Mouse (Mus musculus): Measurements from ENCODE around the gene Olfr548-ps1. TPM values are rescaled to one million over a fixed set of nuclear protein-coding genes. Genes with fewer than 3 reads are reported as not detected.

The Olfr548-ps1 gene
- polyA plus RNA-seq, 1 experiment: not detected

DNA sequence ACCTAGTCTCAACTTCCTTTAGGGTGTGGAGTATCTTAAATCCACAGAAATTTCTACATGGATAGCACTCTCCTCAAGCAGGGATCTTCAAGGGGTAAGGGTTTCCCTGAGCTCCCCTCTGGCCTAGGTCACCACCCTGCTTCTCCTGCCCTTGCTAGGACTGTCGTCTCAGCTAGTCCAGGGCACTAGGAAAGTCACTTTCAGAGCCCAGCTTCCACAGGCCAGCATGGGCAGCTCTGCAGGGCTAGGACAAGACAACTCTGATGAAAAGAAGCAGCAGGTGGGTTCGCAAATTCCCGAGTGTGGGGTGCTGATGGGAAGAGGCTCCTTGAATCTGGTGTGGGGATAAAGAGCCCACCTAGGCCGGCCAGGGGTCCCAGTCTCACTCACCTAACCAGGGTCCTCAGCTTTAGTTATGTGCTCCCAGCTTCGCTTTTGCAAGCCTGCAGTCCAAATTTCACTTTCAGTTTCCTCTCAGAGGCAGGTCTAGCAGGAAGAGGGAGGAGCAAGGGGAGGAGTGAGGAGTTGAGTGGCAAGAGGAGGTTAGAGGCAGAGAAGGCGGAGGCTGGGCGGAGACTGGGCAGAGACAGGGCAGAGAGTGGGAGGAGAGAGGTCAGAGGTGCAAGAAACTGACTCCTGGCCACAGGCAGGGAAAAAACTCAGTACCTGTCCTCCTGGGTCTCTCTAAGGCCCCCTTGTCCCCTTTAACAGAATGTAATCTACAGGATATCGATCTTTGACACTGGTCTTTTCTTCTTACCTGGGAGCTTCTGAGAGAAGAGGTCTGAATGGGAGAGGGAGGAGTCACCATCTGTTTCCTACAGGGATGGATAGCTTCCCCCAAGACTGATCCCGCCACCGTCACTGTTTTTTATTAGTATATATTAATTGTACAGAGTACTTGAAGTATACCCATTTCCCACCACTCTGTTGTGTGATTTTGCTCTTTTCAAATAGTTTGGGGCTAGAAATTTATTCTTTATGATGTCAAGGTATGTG is 24.6 kb downstream of the Olfr548-ps1 start, which contains the start of gene Trim21:
Trim21 (minus strand) TSS at position 488 of the 999 bp plus-strand sequence.
- no peak for TF ChIP-seq GATA1 (IDR thresholded peaks at IDR 0.05; ENCODE audit: low read length)

- no peak for TF ChIP-seq GATA1 (IDR thresholded peaks at IDR 0.05; ENCODE audit: low read length)
These were observed 25.5 kb downstream of the Olfr548-ps1 start for GRCm38 (mm10) chr7:102566219-102566618.

GRCm38 (mm10) chr7:102571142-102571541 is 30.4 kb downstream of the Olfr548-ps1 start, which contains the start of gene Olfr550:
Olfr550 (plus strand) TSS chr7:102571442.
- no peak for TF ChIP-seq GATA1 (IDR thresholded peaks at IDR 0.05; ENCODE audit: low read length)

GRCm38 (mm10) chr7:102573174-102573830 is 32.6 kb downstream of the Olfr548-ps1 start:
- no peak for TF ChIP-seq GATA1 (IDR thresholded peaks at IDR 0.05; ENCODE audit: low read length)

DNA sequence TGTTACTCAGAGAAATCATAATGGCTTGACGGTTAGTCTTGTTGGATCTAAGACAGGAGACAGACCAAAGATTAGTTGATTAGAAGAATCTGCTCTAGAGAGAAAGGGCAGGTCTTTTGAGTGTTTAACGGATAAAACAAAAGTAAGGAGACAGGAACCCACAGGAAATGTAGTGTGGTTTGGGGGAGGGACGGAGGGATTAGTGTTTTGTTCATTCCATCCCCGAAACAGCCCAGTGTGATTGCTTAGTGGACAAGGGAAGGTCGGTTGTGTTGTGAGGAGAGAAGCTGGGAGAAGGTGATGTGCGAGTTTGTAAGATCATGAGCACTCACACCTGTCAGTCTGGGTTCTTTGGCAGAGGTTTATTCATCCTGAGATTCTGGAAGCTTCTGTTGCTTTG is 35.3 kb downstream of the Olfr548-ps1 start:
- no peak for TF ChIP-seq GATA1 (IDR thresholded peaks at IDR 0.05; ENCODE audit: low read length)

- no peak for TF ChIP-seq GATA1 (IDR thresholded peaks at IDR 0.05; ENCODE audit: low read length)
These were observed 51.1 kb downstream of the Olfr548-ps1 start, which contains the start of gene Olfr551 for GRCm38 (mm10) chr7:102591786-102592185. Olfr551 (minus strand) TSS chr7:102591886.

Other genes starting within 250 kb of the Olfr548-ps1 start
- 96.3 and 156 TPM in 2 replicates for gene Rrm1, start 99.2 kb upstream of the Olfr548-ps1 start, polyA plus RNA-seq (2012)
- not detected in 2 replicates for gene Olfr543, start 59.2 kb upstream of the Olfr548-ps1 start, polyA plus RNA-seq (2012)
- not detected in 2 replicates for gene Olfr544, start 52.6 kb upstream of the Olfr548-ps1 start, polyA plus RNA-seq (2012)
- not detected in 2 replicates for gene Olfr545, start 41.3 kb upstream of the Olfr548-ps1 start, polyA plus RNA-seq (2012)
- gene Olfr547, start 6.1 kb upstream of the Olfr548-ps1 start, polyA plus RNA-seq (2012): not detected in 2 replicates
- gene Olfr549, start 9.0 kb downstream of the Olfr548-ps1 start, polyA plus RNA-seq (2012): not detected in 2 replicates
- 2.4 and 5.2 TPM in 2 replicates for gene Trim21, start 24.6 kb downstream of the Olfr548-ps1 start, polyA plus RNA-seq (2012)
- gene Olfr550, start 30.5 kb downstream of the Olfr548-ps1 start, polyA plus RNA-seq (2012): not detected in 2 replicates
- gene Olfr551, start 51.0 kb downstream of the Olfr548-ps1 start, polyA plus RNA-seq (2012): not detected in 2 replicates
- gene Olfr552, start 56.9 kb downstream of the Olfr548-ps1 start, polyA plus RNA-seq (2012): not detected in 2 replicates
- not detected in 2 replicates for gene Olfr553, start 77.3 kb downstream of the Olfr548-ps1 start, polyA plus RNA-seq (2012)
- not detected in 2 replicates for gene Olfr554, start 97.5 kb downstream of the Olfr548-ps1 start, polyA plus RNA-seq (2012)
- gene Olfr555, start 117.9 kb downstream of the Olfr548-ps1 start, polyA plus RNA-seq (2012): not detected in 2 replicates
- gene Olfr556, start 124.0 kb downstream of the Olfr548-ps1 start, polyA plus RNA-seq (2012): not detected in 2 replicates
- 1.8 and 1.9 TPM in 2 replicates for gene Trim68, start 146.4 kb downstream of the Olfr548-ps1 start, polyA plus RNA-seq (2012)
- gene Olfr557, start 155.0 kb downstream of the Olfr548-ps1 start, polyA plus RNA-seq (2012): not detected in 2 replicates
- gene Olfr558, start 161.3 kb downstream of the Olfr548-ps1 start, polyA plus RNA-seq (2012): not detected in 2 replicates
- not detected in 2 replicates for gene Olfr33, start 178.2 kb downstream of the Olfr548-ps1 start, polyA plus RNA-seq (2012)
- gene Olfr559, start 186.6 kb downstream of the Olfr548-ps1 start, polyA plus RNA-seq (2012): not detected in 2 replicates
- not detected in 2 replicates for gene Olfr560, start 218.5 kb downstream of the Olfr548-ps1 start, polyA plus RNA-seq (2012)
- gene Olfr78, start 218.6 kb downstream of the Olfr548-ps1 start, polyA plus RNA-seq (2012): not detected in 2 replicates
- gene Olfr561, start 230.3 kb downstream of the Olfr548-ps1 start, polyA plus RNA-seq (2012): not detected in 2 replicates

All from G1E-ER4 (cell line).